Mouse (Mus musculus): ENCODE results near the gene Muc1.

- TF ChIP-seq CTCF (conservative IDR thresholded peaks at IDR 0.05; ENCODE audit: insufficient read depth, insufficient read length, low read depth, low read length) (no peak; the same call in 1 of the 2 replicates), POLR2A (IDR thresholded peaks at IDR 0.05; ENCODE audit: low read depth, low read length) (no peak)
Observed at GRCm38 (mm10) chr3:89243609-89244008, 14.8 kb downstream of the Muc1 start.
